Mouse (Mus musculus): ENCODE results near the gene Stk38.
A peak's percentile ranks its signal among the peaks of the same experiment; 100 is the strongest.

Gene Stk38

DNA sequence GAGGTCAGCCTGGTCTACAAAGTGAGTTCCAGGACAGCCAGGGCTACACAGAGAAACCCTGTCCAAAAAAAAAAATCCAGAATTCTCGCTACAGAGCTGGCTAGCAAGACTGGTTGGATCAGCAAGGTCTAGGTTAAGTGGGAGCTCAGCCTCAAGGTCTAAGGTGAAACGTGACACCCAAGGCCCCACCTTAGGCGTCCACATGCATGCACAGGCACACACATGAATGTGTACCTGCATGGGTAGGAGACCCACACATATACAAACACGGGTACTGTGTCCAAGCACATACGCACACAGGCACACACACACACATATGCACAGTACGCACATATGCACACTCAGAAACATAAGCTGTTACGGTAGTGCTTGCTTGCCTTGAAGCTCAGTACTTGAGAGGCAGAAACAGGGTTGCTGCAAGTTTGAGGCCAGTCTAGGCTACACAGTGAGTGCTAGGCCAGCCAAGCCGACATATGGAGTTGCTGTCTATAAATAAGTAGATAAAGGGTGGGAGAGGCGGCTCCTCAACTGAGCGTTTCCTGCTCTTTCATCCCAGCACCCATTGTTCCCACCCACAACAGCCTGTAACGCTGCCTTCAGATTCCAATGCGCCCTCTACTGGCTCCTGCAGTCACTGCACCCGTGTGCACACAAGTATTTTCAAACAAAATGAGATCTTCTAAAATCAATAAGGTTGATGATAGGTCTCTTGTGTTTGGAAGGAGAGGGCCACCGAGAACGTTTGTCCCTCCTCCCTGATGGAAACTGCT lies 80.7 kb downstream of the Stk38 start:
- DNase-seq (ENCODE audit: low spot score in 2 of 2) = peak; percentile 65 to 86

- DNase-seq (ENCODE audit: low spot score in 2 of 2) = peak; percentile 78 to 91
These were observed 81.4 kb downstream of the Stk38 start for GRCm38 (mm10) chr17:28926380-28926779.

GRCm38 (mm10) chr17:28924957-28925595 lies 82.7 kb downstream of the Stk38 start:
- peak in 1 of 2 experiments; percentile 50 for DNase-seq (ENCODE audit: low spot score in 2 of 2)

- DNase-seq (ENCODE audit: low spot score in 2 of 2) = no peak
These were observed 85.7 kb downstream of the Stk38 start for GRCm38 (mm10) chr17:28922096-28922495.

GRCm38 (mm10) chr17:28921086-28921485 lies 86.7 kb downstream of the Stk38 start:
- no peak for DNase-seq (ENCODE audit: low spot score in 2 of 2)
